Mouse (Mus musculus): ENCODE results near the gene Shc3. TPM values are rescaled to one million over a fixed set of nuclear protein-coding genes. Genes with fewer than 3 reads are reported as not detected.
A peak's percentile ranks its signal among the peaks of the same experiment; 100 is the strongest.

The Shc3 gene
- total and polyA plus RNA-seq, 3 experiments = 0.80 to 2.1 (median 0.91) TPM

GRCm38 (mm10) chr13:51418942-51419451 is 150.2 kb downstream of the Shc3 start:
- H3K9ac ChIP-seq (ENCODE audit: low read depth, low read length) = no peak overlapping the region
- H3K79me2 ChIP-seq (replicated peaks; ENCODE audit: control insufficient read depth, insufficient read depth, low read length) = no peaks in the 10 kb centered on the region
- H3K27me3 ChIP-seq (ENCODE audit: control insufficient read depth, insufficient read depth, low read length) = no peaks in the 10 kb centered on the region
- TF ChIP-seq POLR2A (IDR thresholded peaks at IDR 0.05; ENCODE audit: insufficient read depth, low read depth, low read length) (no peak), CTCF (IDR thresholded peaks at IDR 0.05) (no peak), EP300 (IDR thresholded peaks at IDR 0.05; ENCODE audit: insufficient read depth, low read depth, low read length) (no peak)
- H3K27ac ChIP-seq = no peak overlapping the region
- intact Hi-C loops (cut with DNase I) = loop anchor here (1.0 to 5.0 kb wide), 3 partner anchors 226 to 470 kb away; partner anchors contain the start of gene Spin1
- peak overlapping the region; percentile 36 for H3K4me3 ChIP-seq
- H3K4me1 ChIP-seq (ENCODE audit: control insufficient read depth, insufficient read depth, low read length) = peaks cover 5% of the 10 kb centered on the region
- 62% methylated on average over 19 of the region's 19 CpGs for WGBS
- no peaks in the 10 kb centered on the region for H3K36me3 ChIP-seq (ENCODE audit: control insufficient read depth, insufficient read depth, low read length)
- no peak for DNase-seq

- 3% methylated on average over 20 of the region's 20 CpGs for WGBS
- intact Hi-C loops (cut with DNase I) = loop anchor here (1.0 to 5.0 kb wide), 3 partner anchors 226 to 469 kb away; partner anchors contain the start of gene Spin1
Measured at GRCm38 (mm10) chr13:51418268-51418941, 150.8 kb downstream of the Shc3 start.

GRCm38 (mm10) chr13:51417796-51418195 is 151.4 kb downstream of the Shc3 start:
- Histone ChIP-seq H3K79me2 (replicated peaks; ENCODE audit: control insufficient read depth, insufficient read depth, low read length) (no peaks in the 10 kb centered on the region), H3K36me3 (ENCODE audit: control insufficient read depth, insufficient read depth, low read length) (no peaks in the 10 kb centered on the region), H3K27me3 (ENCODE audit: control insufficient read depth, insufficient read depth, low read length) (no peaks in the 10 kb centered on the region), H3K9ac (ENCODE audit: low read depth, low read length) (no peak overlapping the region), H3K27ac (peak overlapping the region; percentile 55), H3K4me1 (ENCODE audit: control insufficient read depth, insufficient read depth, low read length) (peaks cover 5% of the 10 kb centered on the region), H3K4me3 (no peak overlapping the region)
- TF ChIP-seq POLR2A (IDR thresholded peaks at IDR 0.05; ENCODE audit: insufficient read depth, low read depth, low read length) (no peak), CTCF (IDR thresholded peaks at IDR 0.05) (no peak), EP300 (IDR thresholded peaks at IDR 0.05; ENCODE audit: insufficient read depth, low read depth, low read length) (no peak)
- intact Hi-C loops (cut with DNase I) = loop anchor here (1.0 to 5.0 kb wide), 3 partner anchors 225 to 468 kb away; partner anchors contain the start of gene Spin1
- peak; percentile 44 to 48 for DNase-seq
- WGBS = 35% methylated on average over 6 of the region's 6 CpGs

More at GRCm38 (mm10) chr13:51418268-51418941, 150.8 kb downstream of the Shc3 start:
- Histone ChIP-seq H3K36me3 (ENCODE audit: control insufficient read depth, insufficient read depth, low read length) (no peaks in the 10 kb centered on the region), H3K79me2 (replicated peaks; ENCODE audit: control insufficient read depth, insufficient read depth, low read length) (no peaks in the 10 kb centered on the region), H3K4me1 (ENCODE audit: control insufficient read depth, insufficient read depth, low read length) (peaks cover 5% of the 10 kb centered on the region), H3K4me3 (peak overlapping the region; percentile 36), H3K27me3 (ENCODE audit: control insufficient read depth, insufficient read depth, low read length) (no peaks in the 10 kb centered on the region), H3K9ac (ENCODE audit: low read depth, low read length) (no peak overlapping the region), H3K27ac (peak overlapping the region; percentile 55)
- peak; percentile 90 to 95 for DNase-seq
- TF ChIP-seq POLR2A (IDR thresholded peaks at IDR 0.05; ENCODE audit: insufficient read depth, low read depth, low read length) = no peak
- TF ChIP-seq CTCF (IDR thresholded peaks at IDR 0.05) = peak; percentile 98
- peak; percentile 89 for TF ChIP-seq EP300 (IDR thresholded peaks at IDR 0.05; ENCODE audit: insufficient read depth, low read depth, low read length)

GRCm38 (mm10) chr13:51416727-51417126 is 152.5 kb downstream of the Shc3 start:
- intact Hi-C loops (cut with DNase I) = loop anchor here (5.0 kb wide), 1 partner anchor 314 kb away; the partner anchor contains the start of gene Spin1
- H3K27ac ChIP-seq = no peak overlapping the region
- WGBS = 76% methylated on average over 11 of the region's 11 CpGs
- no peak for DNase-seq
- no peak for TF ChIP-seq POLR2A (IDR thresholded peaks at IDR 0.05; ENCODE audit: insufficient read depth, low read depth, low read length)
- no peak for TF ChIP-seq CTCF (IDR thresholded peaks at IDR 0.05)
- no peak for TF ChIP-seq EP300 (IDR thresholded peaks at IDR 0.05; ENCODE audit: insufficient read depth, low read depth, low read length)
- no peak overlapping the region for H3K4me3 ChIP-seq
- no peak overlapping the region for H3K9ac ChIP-seq (ENCODE audit: low read depth, low read length)
- H3K27me3 ChIP-seq (ENCODE audit: control insufficient read depth, insufficient read depth, low read length) = no peaks in the 10 kb centered on the region
- H3K36me3 ChIP-seq (ENCODE audit: control insufficient read depth, insufficient read depth, low read length) = no peaks in the 10 kb centered on the region
- no peaks in the 10 kb centered on the region for H3K79me2 ChIP-seq (replicated peaks; ENCODE audit: control insufficient read depth, insufficient read depth, low read length)
- peaks cover 5% of the 10 kb centered on the region for H3K4me1 ChIP-seq (ENCODE audit: control insufficient read depth, insufficient read depth, low read length)

- no peak overlapping the region for H3K9ac ChIP-seq (ENCODE audit: low read depth, low read length)
- DNase-seq = peak in 1 of 2 experiments; percentile 48
- H3K79me2 ChIP-seq (replicated peaks; ENCODE audit: control insufficient read depth, insufficient read depth, low read length) = no peaks in the 10 kb centered on the region
- H3K27ac ChIP-seq = no peak overlapping the region
- WGBS = 45% methylated on average over 3 of the region's 3 CpGs
- H3K4me3 ChIP-seq = no peak overlapping the region
- intact Hi-C loops (cut with DNase I) = loop anchor here (5.0 kb wide), 1 partner anchor 111 kb away; no protein-coding TSS in a partner anchor
- H3K36me3 ChIP-seq (ENCODE audit: control insufficient read depth, insufficient read depth, low read length) = no peaks in the 10 kb centered on the region
- no peaks in the 10 kb centered on the region for H3K27me3 ChIP-seq (ENCODE audit: control insufficient read depth, insufficient read depth, low read length)
- TF ChIP-seq POLR2A (IDR thresholded peaks at IDR 0.05; ENCODE audit: insufficient read depth, low read depth, low read length) = no peak
- TF ChIP-seq CTCF (IDR thresholded peaks at IDR 0.05) = peak; percentile 69
- no peak for TF ChIP-seq EP300 (IDR thresholded peaks at IDR 0.05; ENCODE audit: insufficient read depth, low read depth, low read length)
- H3K4me1 ChIP-seq (ENCODE audit: control insufficient read depth, insufficient read depth, low read length) = peaks cover 5% of the 10 kb centered on the region
Measured at GRCm38 (mm10) chr13:51413461-51413860, 155.8 kb downstream of the Shc3 start.
